Mouse (Mus musculus) right cerebral cortex, postnatal 36 days (tissue): ENCODE data around the gene Tmem159.
A peak's percentile ranks its signal among the peaks of the same experiment; 100 is the strongest.

Experiments used
- DNase-seq, 2 experiments: peaks; one replicate each; pipeline ENCODE4 v3.0.0; 2022; ENCODE audit warnings: low spot score in 2 of 2, mixed read lengths in 1 of 2

The Tmem159 gene

DNA sequence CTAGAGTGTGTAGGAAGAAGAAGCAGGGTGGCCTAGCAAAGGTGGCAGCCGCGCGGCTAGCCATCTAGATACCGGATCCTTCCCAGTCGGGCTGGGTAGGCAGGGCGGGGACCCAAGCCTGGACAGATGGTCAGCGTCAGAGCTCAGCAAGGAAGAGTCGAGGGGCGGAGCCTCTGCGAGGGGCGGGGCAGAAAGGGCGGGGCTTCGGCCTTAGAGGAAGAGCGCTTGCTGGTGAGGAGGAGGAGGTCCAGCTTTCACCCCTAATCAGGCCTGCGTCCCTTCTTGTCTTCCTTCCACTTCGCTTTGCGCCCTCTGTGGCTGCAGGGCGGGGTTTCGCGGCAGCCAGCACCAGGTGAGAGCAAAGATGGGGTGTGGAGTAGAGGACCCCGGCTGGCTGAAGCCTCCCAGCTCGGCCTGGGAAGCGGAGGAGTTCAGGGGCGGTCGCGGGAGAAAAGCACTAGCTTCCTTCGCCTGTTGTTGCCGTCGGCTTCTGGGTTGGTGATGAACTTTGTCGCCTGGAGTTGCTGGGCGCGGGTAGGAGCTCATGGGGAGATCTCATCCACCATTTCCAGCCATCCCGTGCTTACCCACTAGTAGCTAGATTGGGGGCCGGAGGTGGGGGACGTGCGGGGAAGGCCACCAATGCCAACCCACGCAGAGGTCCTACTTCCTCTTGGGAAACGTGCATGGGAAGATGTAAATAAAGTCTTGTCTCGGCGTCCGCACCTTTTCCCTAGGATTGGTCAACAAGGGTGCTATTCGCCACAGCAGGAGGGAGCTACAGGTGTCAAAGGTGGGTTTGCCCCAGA lies at the start of gene Tmem159:
Tmem159 (plus strand) TSS at position 190 of the 809 bp plus-strand sequence.
- DNase-seq, result peak; percentile 52 to 56

DNA sequence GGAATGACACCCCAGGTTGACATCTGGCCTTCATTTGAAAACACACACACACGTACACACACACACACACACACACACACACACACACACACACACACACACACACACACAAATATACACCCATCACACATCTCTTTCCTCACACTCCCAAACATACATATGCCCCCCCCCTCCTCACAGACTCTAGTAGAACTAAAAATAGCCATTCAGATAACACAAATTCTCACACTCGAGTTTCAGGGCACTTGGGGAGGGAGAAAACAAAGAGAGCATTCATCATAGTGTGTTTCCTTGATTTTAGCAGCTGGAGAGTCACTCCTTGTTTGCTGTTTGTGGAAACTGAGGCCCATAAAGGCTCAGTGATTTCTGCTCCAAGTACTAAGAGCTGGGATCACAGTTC lies 48.1 kb upstream of the Tmem159 start:
- DNase-seq, result no peak

DNA sequence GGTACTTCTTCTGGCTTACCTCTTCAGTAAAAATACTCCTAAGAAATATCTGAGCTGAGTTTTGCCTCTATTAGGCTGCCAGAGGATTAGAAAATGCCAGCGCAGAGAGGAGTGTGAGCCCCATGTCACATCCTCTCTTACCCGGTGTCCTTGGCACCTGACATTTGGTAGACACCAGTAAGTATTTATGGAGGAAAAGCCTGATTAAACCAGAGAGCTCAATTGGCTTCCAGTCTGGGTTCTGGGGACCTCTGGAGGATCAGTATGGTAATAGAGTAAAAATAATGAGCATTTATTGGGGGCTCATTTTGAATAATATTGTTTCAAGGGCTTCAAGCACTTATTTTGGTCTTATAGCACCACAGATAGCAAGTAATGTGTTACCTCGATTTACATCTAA lies 46.7 kb upstream of the Tmem159 start:
- DNase-seq, result no peak

DNA sequence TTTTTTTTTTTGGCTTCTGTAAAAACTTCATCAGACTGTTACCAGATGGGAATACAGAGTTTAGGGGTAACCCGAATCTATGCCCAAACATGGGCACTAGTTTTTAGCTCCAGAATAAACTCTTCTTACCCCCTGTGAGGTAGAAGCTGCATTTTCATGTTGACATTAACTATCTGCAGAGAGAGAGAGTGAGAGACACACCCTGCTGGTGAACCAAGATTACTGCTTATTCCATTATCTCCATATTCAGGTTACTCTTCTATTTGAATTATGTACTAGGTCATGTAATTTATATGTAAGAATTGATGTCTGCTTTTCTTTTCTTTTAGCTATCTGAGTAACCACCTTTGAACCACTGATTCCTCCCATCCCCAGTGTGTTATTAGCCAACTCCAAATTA lies 38.1 kb upstream of the Tmem159 start:
- no peak for DNase-seq

DNA sequence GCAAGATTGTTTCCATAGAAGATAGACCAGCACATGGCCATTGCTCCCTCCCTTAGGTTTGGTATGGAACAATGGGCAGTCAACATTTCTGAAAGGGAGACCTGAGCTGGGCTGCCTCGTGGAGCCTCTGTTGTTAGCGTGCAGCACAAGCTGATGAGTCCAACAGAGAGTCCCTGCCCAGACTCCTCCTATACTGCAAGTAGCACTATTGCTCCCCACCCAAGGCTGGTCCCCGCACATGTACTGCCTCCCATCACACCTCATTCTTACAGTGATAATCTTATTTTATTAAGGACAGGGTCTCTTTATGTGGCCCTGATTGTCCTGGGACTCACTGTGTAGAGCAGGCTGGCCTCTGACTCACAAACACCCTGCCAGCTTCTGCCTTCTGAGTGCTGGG lies 34.0 kb upstream of the Tmem159 start:
- DNase-seq, result no peak

DNA sequence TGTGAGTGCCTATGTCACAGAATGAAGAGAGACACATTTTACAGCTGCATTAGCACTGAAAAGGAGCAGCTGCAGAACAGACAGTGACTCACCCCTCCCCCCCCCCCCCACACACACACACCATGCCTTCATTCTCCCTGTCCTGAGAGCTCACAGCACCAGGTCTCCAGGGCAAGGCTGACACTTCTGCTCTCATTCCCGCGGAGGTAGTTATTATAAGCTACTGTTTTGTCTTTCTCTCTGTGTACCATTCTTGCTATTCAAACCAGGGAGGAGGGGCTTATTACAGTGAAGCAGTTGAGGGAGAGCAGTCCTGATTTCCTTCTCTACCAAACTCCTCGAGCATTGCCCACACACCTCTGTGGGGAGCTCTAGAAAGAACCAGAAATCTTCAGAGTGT lies 33.0 kb upstream of the Tmem159 start:
- no peak for DNase-seq

DNA sequence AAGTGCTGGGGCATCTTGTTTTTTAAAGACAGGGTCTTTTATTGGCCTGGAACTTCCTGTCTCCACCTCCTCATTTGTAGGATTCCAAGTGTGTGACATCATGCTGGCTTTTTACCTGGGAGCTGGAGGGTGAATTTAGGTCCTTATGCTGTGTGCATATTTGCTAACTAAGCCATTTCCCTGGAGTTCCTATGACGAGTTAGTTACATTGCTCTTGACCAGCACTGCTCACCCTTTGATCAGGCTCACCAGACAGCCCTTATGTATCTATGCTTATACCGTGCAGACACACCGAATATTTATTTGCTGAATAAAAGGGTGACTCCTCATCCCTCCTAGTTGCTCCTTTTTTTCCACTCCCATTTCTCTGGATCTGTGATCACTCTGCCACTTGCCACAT lies 22.0 kb upstream of the Tmem159 start:
- DNase-seq, result no peak

DNA sequence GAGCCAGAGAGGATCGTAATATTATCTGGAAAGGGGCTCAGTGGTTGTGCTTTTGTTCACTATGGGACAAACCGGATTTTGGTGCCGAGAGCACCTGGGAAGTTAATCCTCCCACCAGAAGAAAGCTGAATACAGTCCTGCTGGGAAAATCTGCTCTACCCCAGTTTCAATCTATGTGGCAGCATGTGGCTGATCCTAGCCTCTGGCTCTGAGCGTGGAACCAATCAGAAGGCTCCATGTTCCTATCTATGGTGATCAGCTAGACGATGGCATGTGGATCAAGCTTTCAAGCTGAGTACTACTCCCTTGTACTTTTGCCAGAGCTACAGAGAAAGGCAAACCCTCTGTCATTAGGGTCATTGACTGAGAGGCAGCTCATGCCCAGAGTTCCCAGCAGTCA lies 9.1 kb upstream of the Tmem159 start:
- DNase-seq, result no peak

DNA sequence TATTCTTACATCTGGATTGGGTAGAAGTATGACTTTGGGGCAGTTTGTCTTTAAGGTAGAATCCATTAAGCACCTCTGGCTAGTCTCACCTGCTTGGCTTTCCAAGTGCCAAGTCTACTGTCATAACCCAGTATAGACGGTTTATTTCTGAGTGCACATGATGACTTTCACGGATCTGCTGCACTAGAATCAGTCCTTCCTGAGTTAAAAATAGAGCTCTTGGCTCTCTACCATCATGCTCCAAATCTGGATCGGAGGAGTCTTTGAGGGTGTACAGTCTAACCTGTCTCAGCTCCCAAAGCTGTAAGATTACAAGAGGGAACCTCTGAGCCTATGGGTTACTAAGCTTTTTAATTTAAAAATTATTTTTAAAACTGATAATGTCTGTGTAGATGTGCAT lies 7.9 kb upstream of the Tmem159 start:
- no peak for DNase-seq

DNA sequence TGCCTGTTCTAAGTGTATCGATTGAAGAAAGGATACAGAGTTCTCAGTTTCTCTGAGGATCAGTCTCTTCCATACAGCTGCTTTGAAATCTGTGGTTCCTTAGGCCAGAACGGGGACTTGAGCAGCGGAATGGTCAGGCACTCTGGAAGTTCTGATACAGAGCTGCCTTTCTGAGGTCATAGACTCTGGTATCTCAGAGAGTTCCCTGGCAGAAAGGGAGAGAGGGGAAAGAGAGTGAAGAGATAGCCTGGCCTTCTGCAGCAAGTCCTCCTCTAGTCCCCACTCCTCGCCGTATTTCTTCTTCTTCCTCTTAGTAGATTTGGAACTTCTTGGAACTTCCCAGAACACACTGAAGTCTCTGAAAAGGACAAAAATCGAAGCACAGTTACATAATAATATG lies 7.0 kb upstream of the Tmem159 start, which contains the start of gene Dnah3:
Dnah3 (minus strand) TSS at position 101 of the 400 bp plus-strand sequence.
- DNase-seq, result no peak

DNA sequence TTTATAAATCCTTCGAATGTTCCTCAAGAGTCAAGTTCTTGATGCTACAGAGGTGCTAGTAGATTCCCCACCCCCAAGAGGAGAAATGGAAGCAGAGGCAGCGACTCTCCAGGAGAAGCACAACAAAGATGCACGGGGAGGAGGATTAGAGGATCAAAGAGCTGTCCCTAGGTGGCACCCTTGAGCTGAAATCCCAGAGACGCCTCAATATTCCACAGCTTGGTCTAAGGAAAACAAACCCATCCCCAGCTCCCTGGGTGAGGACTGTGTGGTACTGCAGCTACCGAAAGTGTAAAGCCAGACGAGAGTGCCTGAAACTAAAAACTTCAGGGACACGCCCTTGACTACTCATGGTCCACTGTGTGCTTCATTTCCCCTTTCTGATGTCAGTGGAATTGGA lies 4.3 kb upstream of the Tmem159 start:
- peak; percentile 7 to 35 for DNase-seq

DNA sequence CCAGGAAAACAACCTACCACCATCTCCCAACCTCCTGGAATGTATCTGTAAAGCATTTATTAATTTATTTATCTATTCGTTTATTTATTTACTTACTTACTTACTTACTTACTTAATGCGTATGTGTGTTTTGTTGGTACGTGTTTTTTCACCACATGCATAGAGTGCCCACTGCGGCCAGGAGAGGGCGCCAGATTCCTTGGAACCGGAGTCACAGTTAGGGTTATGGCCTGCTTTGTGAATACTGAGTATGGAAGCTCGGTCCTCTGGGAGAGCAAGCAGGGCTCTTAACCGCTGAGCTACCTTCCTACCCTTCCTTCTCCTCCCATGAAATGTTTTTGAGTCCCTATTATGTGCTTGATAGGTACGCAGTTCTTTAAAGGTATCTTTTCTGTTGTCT lies 3.8 kb upstream of the Tmem159 start:
- no peak for DNase-seq

DNA sequence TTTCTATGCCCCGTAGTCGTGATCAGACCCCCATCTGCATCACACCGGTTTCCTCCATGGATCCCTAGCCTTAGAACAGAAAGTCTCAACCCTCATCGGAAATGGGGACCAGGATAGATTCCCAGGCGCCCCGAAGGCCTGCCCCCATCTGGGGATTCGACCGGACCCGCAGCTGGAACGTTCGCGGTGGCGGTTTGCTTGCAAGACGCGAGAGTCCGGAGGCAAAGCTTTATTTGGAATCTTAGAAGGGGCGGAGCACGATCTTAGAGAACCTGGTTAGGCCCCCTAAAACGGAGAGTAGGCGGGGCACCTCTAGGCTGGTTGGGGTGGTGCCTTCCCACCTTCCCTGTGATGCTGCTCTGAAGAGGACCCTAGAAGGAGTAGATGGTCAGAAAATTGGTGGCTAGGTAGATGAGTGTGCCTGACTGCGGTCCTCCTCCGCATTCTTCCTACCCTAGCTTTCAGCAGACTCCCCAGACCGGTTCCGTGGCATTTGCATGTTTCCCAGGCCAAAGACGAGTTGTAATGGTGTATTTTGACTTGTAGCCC lies 940 bp downstream of the Tmem159 start:
- no peak for DNase-seq

DNA sequence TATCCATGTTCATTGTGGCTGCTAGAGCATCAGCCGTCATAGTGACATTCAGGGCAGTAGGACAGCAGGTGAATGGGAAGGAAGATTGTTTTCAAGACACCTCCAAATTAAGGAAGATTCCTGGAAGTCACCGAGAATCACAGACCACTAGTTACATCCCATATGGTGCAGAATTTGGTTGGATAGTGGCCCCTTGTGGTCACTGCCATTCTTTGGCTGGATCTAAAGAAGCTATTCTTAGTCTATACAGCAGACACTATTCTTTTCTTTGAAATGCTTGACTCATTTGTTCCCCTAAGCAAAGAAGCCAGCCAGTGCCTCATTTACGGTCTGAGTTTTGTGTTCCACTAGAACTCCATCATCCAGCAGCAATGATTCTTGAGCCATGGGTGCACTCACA lies 2.8 kb downstream of the Tmem159 start:
- DNase-seq, result no peak

DNA sequence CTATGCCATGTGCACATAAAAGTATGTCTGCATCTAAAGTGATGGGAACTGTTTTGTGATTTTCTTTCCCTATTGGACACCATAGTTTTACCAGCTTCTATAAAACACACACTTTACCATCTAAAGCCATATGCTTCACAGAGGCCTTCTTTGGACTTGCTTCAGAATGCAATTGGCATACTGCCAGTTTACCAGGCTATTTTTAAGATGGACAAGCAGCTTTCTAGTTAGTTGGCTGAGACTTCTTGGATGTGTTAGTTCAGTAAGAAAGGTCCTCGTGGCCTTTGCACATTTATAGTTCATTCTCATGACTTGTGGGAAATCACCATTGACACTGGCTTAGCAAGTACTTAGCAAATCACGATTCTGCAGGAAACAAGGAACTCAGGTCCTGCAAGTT lies 4.2 kb downstream of the Tmem159 start:
- peak in 1 of 2 experiments; percentile 10 for DNase-seq

DNA sequence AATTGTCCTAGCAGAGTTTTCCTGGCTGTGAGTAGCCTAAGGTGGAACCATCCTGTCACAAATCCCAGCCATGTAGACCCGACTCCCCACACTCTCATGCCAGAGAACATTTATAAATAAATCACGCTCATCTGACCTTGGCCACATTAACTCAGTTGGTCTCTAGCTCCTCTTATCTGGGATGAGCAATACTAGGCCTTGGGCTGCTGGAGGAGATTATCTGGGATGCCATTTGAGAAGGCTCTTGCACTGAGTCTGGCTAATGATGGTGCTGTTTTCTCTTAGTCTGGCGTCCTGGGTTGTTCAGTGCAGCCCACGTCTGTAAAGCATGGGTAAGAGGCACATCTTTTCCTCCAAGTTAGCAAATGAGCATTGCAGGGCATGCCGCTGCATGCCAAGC lies 7.5 kb downstream of the Tmem159 start:
- no peak for DNase-seq

DNA sequence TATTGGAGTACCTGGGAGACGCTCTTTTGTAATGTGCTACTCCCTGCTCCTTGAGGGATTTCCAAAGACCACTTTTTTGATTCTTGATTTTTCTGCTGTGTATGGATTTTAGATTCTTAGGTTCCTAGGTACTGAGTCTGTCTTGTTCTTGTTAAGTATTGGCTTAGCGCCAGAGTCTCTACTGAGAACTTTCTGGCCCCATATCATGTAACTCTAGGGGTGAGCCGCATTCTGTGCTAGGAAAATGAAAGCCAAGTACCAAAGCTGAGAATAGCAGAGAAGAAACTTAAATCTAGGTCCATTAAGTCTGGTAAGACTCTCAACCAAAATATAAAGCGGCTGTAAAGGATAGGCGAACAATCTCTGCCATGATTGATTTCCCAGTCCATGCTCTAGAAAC lies 14.8 kb downstream of the Tmem159 start:
- no peak for DNase-seq

DNA sequence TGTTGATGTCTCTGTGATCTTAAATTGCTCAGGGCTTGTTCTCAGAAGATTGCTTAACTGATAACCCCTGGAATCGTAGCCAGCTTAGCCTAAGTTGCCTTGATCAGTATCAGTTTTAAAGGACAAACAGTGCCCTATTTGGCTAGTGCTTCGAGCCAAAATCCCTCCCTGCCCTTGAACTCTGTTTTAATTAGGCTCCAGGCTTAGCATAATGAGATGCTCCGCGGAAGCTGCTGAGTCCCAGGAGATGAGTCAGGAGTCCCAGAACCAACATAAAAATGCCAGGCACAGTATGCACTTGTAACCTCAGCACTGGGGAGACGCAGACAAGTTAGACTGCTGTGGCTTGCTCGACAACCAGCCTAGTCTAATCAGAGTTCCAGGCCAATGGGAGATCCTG lies 15.4 kb downstream of the Tmem159 start:
- DNase-seq, result no peak

DNA sequence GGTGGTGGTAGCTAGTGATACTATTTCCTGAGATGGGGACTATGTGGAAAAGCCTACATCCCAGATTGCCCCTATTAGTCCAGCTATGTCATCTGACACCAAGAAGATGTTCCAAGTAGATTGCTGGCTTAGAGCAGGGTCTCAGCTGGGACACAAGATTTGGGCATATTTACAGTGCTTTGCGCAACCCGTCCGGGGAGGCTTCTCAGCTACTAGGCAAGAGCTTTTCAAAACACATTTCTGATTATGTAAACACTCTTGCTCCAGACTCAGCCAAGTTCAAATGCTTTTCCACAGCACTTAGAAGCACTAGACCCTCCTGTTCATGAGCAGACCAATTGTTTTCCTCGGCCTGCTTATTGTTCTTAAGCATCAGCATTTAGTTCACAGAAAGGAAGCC lies 21.6 kb downstream of the Tmem159 start:
- DNase-seq, result no peak

DNA sequence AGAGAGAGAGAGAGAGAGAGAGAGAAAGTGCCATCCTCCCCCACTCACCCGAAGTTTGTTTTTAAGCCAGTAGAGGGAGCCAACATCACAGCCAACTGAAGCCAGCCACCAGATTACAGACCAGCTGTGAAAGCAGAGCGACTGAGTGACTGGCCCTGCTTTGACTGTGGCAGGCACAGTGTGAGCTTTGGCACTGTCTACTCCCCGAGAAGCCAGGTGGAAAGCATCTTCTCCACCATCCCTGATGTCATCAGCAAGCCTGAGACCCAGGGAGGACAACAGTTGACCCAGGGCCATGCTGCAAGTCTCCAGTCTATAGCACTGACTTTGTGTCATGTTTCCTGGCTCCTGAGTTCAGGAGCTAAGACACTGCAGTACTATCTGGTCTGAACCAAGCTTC lies 22.7 kb downstream of the Tmem159 start:
- peak; percentile 42 to 59 for DNase-seq

DNA sequence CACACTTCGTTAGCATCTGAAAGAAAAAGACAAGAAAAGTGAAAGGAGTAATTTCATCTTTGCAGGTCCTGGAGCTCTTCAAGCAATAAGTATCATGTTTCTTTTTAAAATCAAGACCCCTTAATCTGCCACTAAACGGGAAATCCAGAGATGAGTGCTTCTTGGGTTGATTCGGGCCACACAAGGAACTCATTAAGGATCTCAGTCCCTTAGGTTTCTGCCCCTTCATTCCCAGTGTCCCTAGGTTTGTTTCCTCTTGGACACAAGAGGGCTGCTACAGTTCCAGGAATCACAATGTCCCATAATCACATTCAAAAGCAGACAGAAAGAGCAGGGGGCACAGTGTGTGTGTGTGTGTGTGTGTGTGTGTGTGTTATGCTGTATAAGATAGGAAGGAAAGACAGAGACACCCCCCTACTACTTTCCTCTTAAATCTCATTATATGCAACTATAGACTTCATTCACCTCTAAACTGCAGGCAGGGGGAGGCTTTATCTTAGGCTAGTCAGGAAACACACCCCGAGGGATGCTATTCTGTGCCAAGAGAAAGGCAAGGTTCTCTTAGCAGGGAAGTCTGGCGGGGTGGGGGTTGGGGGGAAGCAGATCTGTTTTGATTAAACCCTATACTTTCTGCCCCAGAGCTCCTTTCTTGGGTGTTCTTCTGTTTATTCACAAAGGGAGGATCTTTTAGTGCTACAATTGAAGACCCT lies 25.0 kb downstream of the Tmem159 start:
- DNase-seq, result no peak

DNA sequence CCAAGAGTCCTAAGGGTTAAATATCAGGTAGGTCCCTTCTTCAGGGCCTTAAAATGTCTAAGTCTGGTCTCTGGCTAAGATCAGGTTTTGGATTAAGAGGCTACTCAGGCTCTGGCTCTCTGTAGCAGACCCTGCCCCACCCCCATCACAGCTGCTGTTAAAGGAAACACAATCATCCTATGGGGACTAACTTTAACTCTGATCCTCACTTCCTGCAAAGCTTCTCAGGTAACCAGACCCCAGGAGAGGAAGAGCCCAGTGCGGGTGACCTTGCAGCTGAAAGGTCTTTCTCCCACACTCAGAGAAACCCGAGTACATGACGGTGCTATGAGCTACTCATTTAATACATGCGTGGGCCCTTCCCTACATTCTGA lies 25.5 kb downstream of the Tmem159 start:
- DNase-seq, result no peak

DNA sequence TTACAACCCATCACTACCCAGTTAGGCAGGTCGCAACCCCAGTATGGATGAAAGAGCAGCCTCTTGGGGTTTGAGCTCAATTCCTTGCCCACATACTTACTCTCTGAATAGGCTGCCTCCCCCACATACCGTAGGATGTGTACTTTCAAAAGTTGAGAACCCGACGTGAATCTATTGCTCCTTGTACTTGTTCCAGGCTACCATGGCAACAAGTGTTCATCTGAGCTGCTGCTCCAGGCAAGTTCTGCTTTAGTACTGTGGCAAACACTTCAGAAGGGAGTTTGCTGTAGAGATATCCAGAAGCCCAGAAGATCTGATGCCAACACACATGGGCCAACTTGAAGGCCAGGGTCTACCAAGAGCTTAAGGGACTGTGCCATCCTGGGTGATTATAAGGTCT lies 26.8 kb downstream of the Tmem159 start:
- peak; percentile 14 to 53 for DNase-seq
